Mouse (Mus musculus) adrenal gland (tissue): ENCODE measurements at regions not wholly inside any gene's neighbourhood (a gene's known extent, or its start where the extent isn't known, plus 50 kb on each side); places are given as distances from the start of the nearest gene placed in this dataset.
"Not testable (repeated sequence)": the region's sequence is repeated elsewhere in the genome, so short reads cannot be mapped to it uniquely, and the experiment has no call there.

Source experiments
- intact Hi-C: fragments of 180-260 bp; cut with DNase I; formaldehyde crosslinking; loops from one replicate; pipeline ENCODE4 v1.15.1; 2025

GRCm38 (mm10) chr5:129256136-129256535, 159.6 kb downstream of the Adgrd1 start:
- intact Hi-C loops: no loop called here

GRCm38 (mm10) chr5:129257206-129257605, 160.7 kb downstream of the Adgrd1 start:
- intact Hi-C loops: no loop called here

- intact Hi-C loops: no loop called here
These were observed 164.1 kb downstream of the Adgrd1 start for GRCm38 (mm10) chr5:129260689-129261088.

GRCm38 (mm10) chr5:129263118-129263517, 166.6 kb downstream of the Adgrd1 start:
- intact Hi-C loops: no loop called here

- intact Hi-C loops: no loop called here
These were observed 167.8 kb downstream of the Adgrd1 start for GRCm38 (mm10) chr5:129264363-129264762.

GRCm38 (mm10) chr5:129268456-129268855, 171.9 kb downstream of the Adgrd1 start:
- intact Hi-C loops: no loop called here

- intact Hi-C loops: no loop called here
These were observed 173.5 kb downstream of the Adgrd1 start for GRCm38 (mm10) chr5:129270051-129270472.

GRCm38 (mm10) chr5:129281406-129281805, 184.9 kb downstream of the Adgrd1 start:
- intact Hi-C loops: no loop called here

GRCm38 (mm10) chr5:129282133-129282532, 185.6 kb downstream of the Adgrd1 start:
- intact Hi-C loops: no loop called here

GRCm38 (mm10) chr5:129282826-129283225, 186.3 kb downstream of the Adgrd1 start:
- intact Hi-C loops: no loop called here

- intact Hi-C loops: no loop called here
These were observed 190.9 kb downstream of the Adgrd1 start for GRCm38 (mm10) chr5:129287481-129287880.

GRCm38 (mm10) chr5:129292821-129293220, 196.3 kb downstream of the Adgrd1 start:
- intact Hi-C loops: not testable (repeated sequence)

GRCm38 (mm10) chr5:129294861-129295542, 198.5 kb downstream of the Adgrd1 start:
- intact Hi-C loops: not testable (repeated sequence)

- intact Hi-C loops: no loop called here
These were observed 201.3 kb downstream of the Adgrd1 start for GRCm38 (mm10) chr5:129297657-129298349.

GRCm38 (mm10) chr5:129298646-129299455, 202.2 kb upstream of the Sfswap start:
- intact Hi-C loops: no loop called here

GRCm38 (mm10) chr5:129299456-129299765, 201.6 kb upstream of the Sfswap start:
- intact Hi-C loops: no loop called here

- intact Hi-C loops: no loop called here
These were observed 200.6 kb upstream of the Sfswap start for GRCm38 (mm10) chr5:129300423-129300822.

GRCm38 (mm10) chr5:129315626-129316025, 185.4 kb upstream of the Sfswap start:
- intact Hi-C loops: no loop called here

GRCm38 (mm10) chr5:129331094-129331523, 169.9 kb upstream of the Sfswap start:
- intact Hi-C loops: no loop called here

- intact Hi-C loops: no loop called here
These were observed 169.0 kb upstream of the Sfswap start for GRCm38 (mm10) chr5:129332014-129332413.

- intact Hi-C loops: no loop called here
These were observed 162.5 kb upstream of the Sfswap start for GRCm38 (mm10) chr5:129338511-129338910.

- intact Hi-C loops: no loop called here
These were observed 157.0 kb upstream of the Sfswap start for GRCm38 (mm10) chr5:129344038-129344437.
